Mouse (Mus musculus) lung, embryonic 16.5 days (tissue): ENCODE measurements around the gene Adra1b. TPM values are rescaled to one million over a fixed set of nuclear protein-coding genes. Genes with fewer than 3 reads are reported as not detected.

Experiments used
- ATAC-seq: fragments of 200-750 bp; cut with Nextera tagmentation; 2 replicates; pipeline ENCODE4 v1.8.0; 2017; ENCODE audit warnings: low read depth, mild to moderate bottlenecking, moderate library complexity
- H3K27ac ChIP-seq: fragments of 300-500 bp; sonication (generic); 2 replicates; pipeline ENCODE4 v1.5.1; 2014; ENCODE audit warnings: mild to moderate bottlenecking, control low read depth, low read length
- H3K27me3 ChIP-seq: fragments of 300-500 bp; sonication (generic); 2 replicates; pipeline ENCODE4 v1.6.1; 2014; ENCODE audit warnings: low read depth, low read length, mixed read lengths; ENCODE audit not compliant: control insufficient read depth, insufficient read depth
- H3K36me3 ChIP-seq: fragments of 300-500 bp; sonication (generic); 2 replicates; pipeline ENCODE4 v1.6.1; 2014; ENCODE audit warnings: low read length; ENCODE audit not compliant: control insufficient read depth, insufficient read depth
- H3K4me1 ChIP-seq: fragments of 300-500 bp; sonication (generic); replicated peaks from 2 replicates; pipeline ENCODE4 v1.6.1; 2014; ENCODE audit warnings: low read length, mixed read lengths; ENCODE audit not compliant: control insufficient read depth, insufficient read depth
- H3K4me2 ChIP-seq: fragments of 300-500 bp; sonication (generic); 2 replicates; pipeline ENCODE4 v1.6.1; 2014; ENCODE audit warnings: low read depth, low read length, control low read depth
- H3K4me3 ChIP-seq: fragments of 300-500 bp; sonication (generic); 2 replicates; pipeline ENCODE4 v1.5.1; 2014; ENCODE audit warnings: mild to moderate bottlenecking, low read length, control low read depth
- H3K9ac ChIP-seq: fragments of 300-500 bp; sonication (generic); 2 replicates; pipeline ENCODE4 v1.6.1; 2014; ENCODE audit warnings: low read length, control low read depth
- H3K9me3 ChIP-seq: fragments of 300-500 bp; sonication (generic); 2 replicates; pipeline ENCODE4 v1.6.1; 2016; ENCODE audit warnings: low read length; ENCODE audit not compliant: control insufficient read depth
- WGBS: fragments of 180-500 bp; shearing (Covaris S2); extraction: QIAGEN DNeasy Blood & Tissue Kit; methylation state at CpG from one replicate; pipeline ENCODE4 v1.1.7; 2014; 5-methylcytosine and 5-hydroxymethylcytosine counted together
- polyA plus RNA-seq: library from polyadenylated mRNA; unstranded; fragments of >200 nt; fragmentation: Nextera tagmentation; extraction: Ambion mirVana; gene quantifications from 2 replicates; pipeline ENCODE4 v1.2.1, GENCODE M21; 2015

Adra1b gene
- polyA plus RNA-seq, 1 experiment from 2014 or later = 3.6 TPM

DNA sequence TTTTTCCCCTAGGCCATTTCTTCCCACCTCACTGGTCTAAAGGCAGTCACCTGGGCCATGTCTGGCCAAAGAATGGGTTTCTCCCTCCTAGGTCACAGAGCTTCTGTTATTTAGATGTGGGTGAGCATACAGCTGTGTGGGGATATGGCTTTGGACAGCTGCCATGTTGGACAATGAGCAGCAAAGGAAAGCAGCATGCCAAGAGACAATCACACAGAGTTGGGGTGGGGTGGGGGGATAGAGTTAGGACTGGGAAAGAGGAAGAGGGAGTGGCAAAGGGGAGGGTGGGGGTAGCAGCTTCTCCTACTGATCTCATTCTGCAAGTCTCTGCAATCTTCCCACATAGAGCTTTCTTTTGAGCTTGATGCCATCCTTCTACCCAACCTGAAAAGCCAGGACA is 13.4 kb downstream of the Adra1b start:
- Histone ChIP-seq H3K9me3 (no peaks in the 10 kb centered on the region), H3K4me2 (no peak overlapping the region), H3K4me1 (peaks cover 4% of the 10 kb centered on the region), H3K27ac (no peak overlapping the region), H3K36me3 (no peaks in the 10 kb centered on the region), H3K27me3 (no peaks in the 10 kb centered on the region), H3K4me3 (no peak overlapping the region), H3K9ac (no peak overlapping the region)
- peak; percentile 50; the same call in 1 of the 2 replicates for ATAC-seq

GRCm38 (mm10) chr11:43884521-43884920 is 16.5 kb downstream of the Adra1b start:
- ATAC-seq = no peak
- Histone ChIP-seq H3K9me3 (no peaks in the 10 kb centered on the region), H3K36me3 (no peaks in the 10 kb centered on the region), H3K27ac (no peak overlapping the region), H3K27me3 (no peaks in the 10 kb centered on the region), H3K4me1 (peaks cover 4% of the 10 kb centered on the region), H3K4me2 (no peak overlapping the region), H3K4me3 (no peak overlapping the region), H3K9ac (no peak overlapping the region)

- ATAC-seq = no peak
- Histone ChIP-seq H3K4me1 (peaks cover 4% of the 10 kb centered on the region), H3K27ac (no peak overlapping the region), H3K36me3 (no peaks in the 10 kb centered on the region), H3K9ac (no peak overlapping the region), H3K27me3 (no peaks in the 10 kb centered on the region), H3K4me3 (no peak overlapping the region), H3K9me3 (no peaks in the 10 kb centered on the region), H3K4me2 (no peak overlapping the region)
- 80% methylated on average over 5 of the region's 5 CpGs for WGBS
Observed at GRCm38 (mm10) chr11:43883641-43884181, 17.3 kb downstream of the Adra1b start.

DNA sequence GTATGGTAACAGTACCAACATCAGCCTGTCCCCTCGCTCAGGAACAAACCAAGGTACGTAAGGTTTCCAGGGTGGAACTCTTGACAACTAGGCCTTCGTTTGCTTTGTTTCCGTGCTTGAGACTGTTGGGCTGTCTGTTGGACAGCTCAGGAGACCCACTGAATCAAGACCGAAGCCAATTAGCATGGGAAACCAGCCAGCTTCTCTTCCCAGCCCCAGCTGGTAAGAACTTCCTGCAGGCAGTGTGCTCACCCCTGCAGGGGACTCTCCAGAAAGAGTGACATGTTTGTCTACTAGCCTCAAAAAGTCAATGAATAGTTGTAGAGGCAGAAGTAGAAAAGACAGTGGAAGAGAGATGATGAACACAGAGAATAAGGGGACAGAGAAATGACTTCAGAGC is 23.8 kb downstream of the Adra1b start:
- no peaks in the 10 kb centered on the region for H3K4me1 ChIP-seq
- no peaks in the 10 kb centered on the region for H3K27me3 ChIP-seq
- no peak overlapping the region for H3K4me2 ChIP-seq
- H3K36me3 ChIP-seq = no peaks in the 10 kb centered on the region
- H3K9me3 ChIP-seq = no peaks in the 10 kb centered on the region
- H3K4me3 ChIP-seq = no peak overlapping the region
- WGBS = 49% methylated on average over 5 of the region's 5 CpGs
- ATAC-seq = 0 out of 2 replicates have a peak, but pooled peaks have one; percentile 31
- no peak overlapping the region for H3K27ac ChIP-seq
- no peak overlapping the region for H3K9ac ChIP-seq

DNA sequence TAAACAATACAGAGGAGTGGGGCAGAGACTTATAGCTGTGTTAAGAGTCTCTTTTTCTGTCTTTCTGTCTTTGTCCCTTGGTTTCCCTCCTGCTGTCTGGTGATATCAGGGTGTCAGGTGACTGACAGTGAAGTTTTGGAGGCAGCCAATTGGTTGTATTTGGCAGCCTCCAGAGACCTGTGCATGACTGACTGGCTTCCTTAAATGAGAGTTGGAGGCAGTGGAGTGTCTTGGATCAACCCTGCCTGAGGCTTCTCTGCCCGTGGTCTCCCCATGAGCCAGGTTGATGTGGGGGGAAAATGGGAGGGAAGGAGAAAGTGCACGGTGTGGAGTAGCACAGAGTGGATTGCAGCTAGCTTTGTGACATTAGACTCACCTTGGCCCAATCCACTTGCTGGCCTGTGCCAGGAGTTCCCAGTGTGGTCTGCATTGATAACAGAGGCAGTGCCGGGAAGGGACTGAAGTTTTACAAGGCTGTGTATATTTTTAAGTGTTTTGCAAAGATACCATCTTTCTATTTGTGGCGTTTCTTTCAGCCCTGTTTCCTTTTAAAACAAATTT is 33.2 kb downstream of the Adra1b start:
- Histone ChIP-seq H3K36me3 (no peaks in the 10 kb centered on the region), H3K27ac (no peak overlapping the region), H3K4me1 (no peaks in the 10 kb centered on the region), H3K4me2 (no peak overlapping the region), H3K4me3 (no peak overlapping the region), H3K9me3 (no peaks in the 10 kb centered on the region), H3K9ac (no peak overlapping the region), H3K27me3 (no peaks in the 10 kb centered on the region)
- ATAC-seq = no peak
- 46% methylated on average over 4 of the region's 4 CpGs for WGBS

DNA sequence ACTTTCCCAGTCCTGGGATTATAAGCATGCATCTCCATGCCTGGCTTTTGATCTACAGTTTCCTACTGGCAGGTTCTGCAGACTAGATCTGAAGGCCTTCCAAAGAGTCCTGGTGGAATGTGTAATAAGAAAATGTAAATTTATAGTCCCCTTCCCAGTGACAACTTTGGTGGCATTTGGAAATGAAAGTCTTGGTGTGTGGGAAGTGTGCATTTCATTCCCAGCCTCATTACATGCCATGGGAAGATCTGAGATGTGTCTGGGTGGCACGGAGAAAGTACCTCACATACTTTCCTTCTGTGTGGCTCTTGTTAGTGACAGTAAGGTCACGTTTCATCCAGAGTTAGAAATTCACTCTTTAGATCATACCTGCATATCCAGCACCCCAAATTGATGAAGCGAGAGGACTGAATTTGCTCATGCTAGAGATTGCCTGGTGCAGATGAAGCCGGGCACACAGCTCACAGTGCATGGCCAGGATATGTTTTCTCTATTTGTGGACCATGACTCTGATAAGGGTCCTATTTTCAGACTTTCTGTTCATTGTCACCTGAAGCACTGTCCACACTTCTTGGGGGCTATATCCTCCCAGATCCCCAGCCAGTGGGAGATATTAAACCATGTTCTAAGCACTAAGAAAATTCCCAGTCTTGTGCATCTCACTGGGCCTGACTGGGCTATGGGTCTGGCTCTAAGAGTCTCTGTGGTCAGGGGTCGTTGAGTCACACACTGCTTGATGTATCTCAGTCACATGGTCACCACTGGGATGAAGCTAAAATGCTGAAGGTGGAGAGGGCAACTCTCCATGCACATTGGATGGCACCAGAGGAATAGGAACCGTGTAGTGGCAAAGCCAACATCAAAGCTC is 35.5 kb downstream of the Adra1b start:
- Histone ChIP-seq H3K9me3 (no peaks in the 10 kb centered on the region), H3K4me1 (no peaks in the 10 kb centered on the region), H3K36me3 (no peaks in the 10 kb centered on the region), H3K9ac (no peak overlapping the region), H3K4me2 (no peak overlapping the region), H3K27ac (no peak overlapping the region), H3K4me3 (no peak overlapping the region), H3K27me3 (no peaks in the 10 kb centered on the region)
- ATAC-seq = no peak
- WGBS = 75% methylated on average over 6 of the region's 6 CpGs

DNA sequence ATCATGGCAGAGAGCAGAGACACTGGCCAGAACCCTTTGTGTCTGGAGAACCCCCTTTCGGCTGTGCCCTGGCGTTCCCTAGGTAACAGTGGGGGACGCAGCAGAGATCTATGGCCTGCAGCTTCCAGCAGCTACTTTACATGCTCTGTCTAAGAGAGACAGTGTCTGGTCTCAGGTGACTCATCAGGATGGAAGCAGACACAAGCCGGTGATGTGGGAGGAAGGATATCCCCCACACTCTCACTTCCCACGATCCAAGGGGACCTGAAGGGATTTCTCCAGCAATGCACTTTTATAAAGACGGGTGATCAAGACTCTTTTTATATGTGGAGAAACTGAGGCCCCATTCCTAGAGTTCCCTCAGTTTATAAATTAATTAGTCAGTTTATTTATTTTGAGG is 48.0 kb downstream of the Adra1b start:
- no peaks in the 10 kb centered on the region for H3K4me1 ChIP-seq
- WGBS = 72% methylated on average over 6 of the region's 6 CpGs

DNA sequence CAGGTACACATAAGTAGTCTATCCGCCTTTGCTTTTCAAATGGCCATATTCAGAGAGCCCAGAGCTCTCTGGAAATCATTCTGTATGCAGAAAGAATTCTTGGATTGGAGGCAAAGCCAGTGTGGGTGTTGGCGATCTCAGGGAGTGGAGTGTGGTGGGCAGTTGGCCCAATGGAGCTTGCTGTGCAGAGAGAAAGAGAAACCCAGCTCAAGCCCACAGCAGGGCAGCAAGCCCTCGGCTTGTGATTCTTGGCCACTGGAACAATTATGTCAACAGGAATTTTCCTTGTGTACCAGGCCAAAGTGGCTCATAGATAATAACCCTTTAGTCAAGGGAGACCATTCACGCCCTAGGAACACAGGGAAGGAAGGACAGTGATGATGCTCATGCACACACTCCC is 53.0 kb downstream of the Adra1b start:
- Histone ChIP-seq H3K27ac (no peak overlapping the region), H3K27me3 (no peaks in the 10 kb centered on the region), H3K4me3 (no peak overlapping the region), H3K9me3 (no peaks in the 10 kb centered on the region), H3K4me2 (no peak overlapping the region), H3K4me1 (no peaks in the 10 kb centered on the region), H3K36me3 (no peaks in the 10 kb centered on the region), H3K9ac (no peak overlapping the region)
- WGBS = 77% methylated on average over 4 of the region's 4 CpGs
- ATAC-seq = no peak

More for the DNA sequence above, 48.0 kb downstream of the Adra1b start:
- H3K27ac ChIP-seq = no peak overlapping the region
- H3K9ac ChIP-seq = no peak overlapping the region
- H3K36me3 ChIP-seq = no peaks in the 10 kb centered on the region
- H3K4me3 ChIP-seq = no peak overlapping the region
- H3K9me3 ChIP-seq = no peaks in the 10 kb centered on the region
- ATAC-seq = no peak
- no peaks in the 10 kb centered on the region for H3K27me3 ChIP-seq
- H3K4me2 ChIP-seq = no peak overlapping the region

DNA sequence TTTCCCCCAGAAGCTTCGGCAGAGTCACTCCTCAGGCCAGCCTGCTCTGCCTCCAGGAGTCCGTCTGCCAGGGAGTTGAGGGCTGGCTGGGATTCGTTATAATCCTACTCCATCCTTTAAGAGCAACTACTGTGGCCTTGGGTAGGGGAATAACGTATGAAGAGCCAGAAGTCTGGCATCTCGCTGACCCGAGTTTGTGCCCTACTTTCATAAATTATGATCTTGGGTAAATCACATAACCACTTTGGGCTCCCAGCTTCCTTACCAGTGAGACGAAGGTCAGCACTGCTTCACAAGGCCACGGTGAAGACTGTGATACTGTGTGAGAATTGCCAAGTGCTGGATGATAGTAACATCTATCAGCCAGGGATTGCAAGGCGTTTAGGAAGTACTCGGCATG is 59.4 kb downstream of the Adra1b start:
- Histone ChIP-seq H3K27ac (no peak overlapping the region), H3K9me3 (no peaks in the 10 kb centered on the region), H3K4me2 (no peak overlapping the region), H3K4me3 (no peak overlapping the region), H3K9ac (no peak overlapping the region), H3K4me1 (no peaks in the 10 kb centered on the region), H3K27me3 (peaks cover 6% of the 10 kb centered on the region), H3K36me3 (no peaks in the 10 kb centered on the region)
- 60% methylated on average over 10 of the region's 10 CpGs for WGBS
- no peak for ATAC-seq
